Mouse (Mus musculus) right cerebral cortex, adult 2 months (tissue): ENCODE data around the gene Rita1.

Experiments
- DNase-seq, 2 experiments: peaks; one replicate each; pipeline ENCODE4 v3.0.0; 2021 to 2022; ENCODE audit warnings: low spot score in 2 of 2

Rita1 gene

GRCm38 (mm10) chr5:120627515-120628300 lies 15.3 kb upstream of the Rita1 start:
- DNase-seq, result no peak

DNA sequence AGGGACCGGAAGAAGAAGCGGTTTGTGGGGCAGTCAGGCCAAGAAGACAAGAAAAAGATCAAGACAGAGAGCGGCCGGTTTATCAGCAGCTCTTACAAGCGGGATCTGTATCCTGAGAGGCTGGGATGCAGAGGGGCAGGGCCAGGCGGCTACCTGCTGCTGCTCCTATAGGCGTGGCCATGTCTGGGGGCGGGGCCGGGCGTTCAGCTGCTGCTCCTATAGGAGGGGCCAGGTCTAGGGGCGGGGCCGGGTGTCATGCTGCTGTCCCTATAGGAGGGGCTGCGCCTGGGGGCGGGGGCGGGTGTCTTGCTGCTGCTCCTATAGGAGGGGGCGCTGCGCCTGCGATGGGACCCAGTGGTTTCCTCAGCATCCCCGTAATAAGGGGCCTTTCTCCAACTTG lies 14.0 kb upstream of the Rita1 start:
- DNase-seq, result no peak

- no peak for DNase-seq
Observed at GRCm38 (mm10) chr5:120624427-120624826, 12.0 kb upstream of the Rita1 start.

DNA sequence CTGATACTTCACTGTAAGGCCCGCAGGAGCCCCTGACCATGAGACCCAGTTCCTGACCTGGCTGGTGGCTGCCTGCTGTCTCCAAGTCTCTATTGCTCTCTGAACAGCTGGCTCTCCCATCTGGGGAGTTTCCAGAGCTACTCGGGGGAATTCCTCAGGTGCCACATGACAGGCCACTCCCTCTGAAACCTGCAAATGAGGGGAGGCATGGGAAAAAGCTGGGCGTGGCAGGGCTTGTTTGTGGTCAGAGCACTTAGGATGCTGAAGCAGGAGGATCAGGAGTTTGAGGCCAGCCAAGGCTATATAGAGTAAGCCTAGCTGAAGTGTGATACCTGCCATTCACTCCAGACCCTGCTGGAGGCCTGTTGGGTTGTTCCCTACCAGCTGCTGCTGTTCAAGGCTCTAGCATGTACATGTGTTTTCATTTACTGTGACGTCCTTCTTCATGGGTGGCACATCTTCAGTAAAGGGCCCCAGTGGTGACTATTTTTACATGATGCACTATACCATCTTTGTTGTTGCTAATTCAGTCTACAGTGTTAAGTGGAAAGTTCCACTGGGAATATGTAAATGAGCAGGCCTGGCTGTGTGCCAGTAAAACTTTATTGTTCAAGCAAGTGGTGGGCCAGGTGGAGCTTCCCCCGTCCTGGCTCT lies 9.9 kb upstream of the Rita1 start:
- DNase-seq, result no peak

DNA sequence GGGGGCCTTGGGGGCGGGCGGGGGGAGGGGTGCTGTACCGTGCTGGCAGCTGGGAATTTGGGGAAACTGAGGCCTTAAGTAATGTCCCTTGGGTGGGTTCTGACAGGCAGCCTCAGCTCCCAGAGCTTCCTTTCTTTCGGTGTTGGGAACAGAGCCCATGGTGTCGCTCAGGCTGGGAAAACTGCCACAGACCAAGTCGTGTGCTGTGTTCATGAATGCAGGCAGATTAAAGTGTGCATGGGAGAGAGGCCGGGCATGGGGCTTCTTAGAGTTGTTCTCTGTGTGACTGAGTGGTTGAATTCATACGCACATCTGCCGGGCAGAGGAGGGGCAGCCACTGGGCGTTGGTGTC lies 9.4 kb upstream of the Rita1 start:
- DNase-seq, result peak in 1 of 2 experiments; percentile 40

DNA sequence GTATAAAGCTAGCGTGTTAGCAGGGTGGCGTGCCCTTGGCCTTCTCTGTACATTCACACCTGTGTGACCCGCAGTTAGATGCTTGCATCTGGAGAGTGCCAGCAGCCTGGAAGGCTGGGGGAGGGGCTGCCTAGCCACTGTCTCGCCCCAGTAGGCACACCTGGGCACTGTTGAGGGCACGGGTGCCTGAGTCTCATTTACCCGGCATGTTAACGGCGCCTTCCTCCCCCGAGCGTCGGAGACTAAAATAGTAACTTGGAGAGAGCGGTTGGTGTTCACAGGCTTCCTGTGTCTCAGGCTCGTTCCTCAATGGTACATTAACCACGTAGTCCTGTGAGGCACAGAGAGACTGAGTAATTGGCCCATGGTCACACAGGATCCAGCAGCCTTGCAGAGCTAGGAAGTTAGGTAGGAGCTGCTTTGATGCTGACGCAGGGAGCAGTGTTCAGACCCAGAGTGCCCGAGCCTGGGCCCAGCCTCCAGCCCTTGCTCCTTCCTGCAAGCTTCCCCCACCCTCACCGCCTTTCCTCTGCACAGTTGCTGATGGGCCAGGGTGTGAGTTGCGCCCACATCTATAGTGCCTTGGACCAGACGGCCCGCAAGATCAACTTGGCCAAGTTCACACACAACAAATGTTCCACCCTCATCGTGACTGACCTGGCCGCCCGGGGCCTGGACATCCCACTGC lies 8.8 kb upstream of the Rita1 start:
- peak in 1 of 2 experiments; percentile 27 for DNase-seq

GRCm38 (mm10) chr5:120620375-120621077 lies 8.1 kb upstream of the Rita1 start:
- peak; percentile 88 to 91 for DNase-seq

DNA sequence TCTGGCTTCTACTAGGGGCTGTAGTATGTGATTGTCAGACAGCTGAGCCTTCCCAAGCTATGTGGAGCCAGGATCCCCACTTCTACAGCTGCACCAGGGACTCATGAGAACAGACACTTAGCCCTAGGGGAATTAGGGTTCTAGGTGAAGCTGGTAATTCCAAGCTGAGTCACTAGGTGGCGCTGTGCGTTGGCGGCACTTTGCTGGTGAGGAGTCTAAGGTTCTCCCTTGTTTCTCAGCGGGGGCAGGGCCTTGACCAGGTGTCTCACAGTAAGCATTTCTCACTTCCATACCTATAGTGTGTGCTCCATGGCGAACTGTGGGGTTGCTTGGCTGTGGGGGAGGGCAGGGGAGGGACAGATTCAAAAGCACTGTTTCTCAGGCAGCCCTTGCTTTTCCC lies 6.8 kb upstream of the Rita1 start:
- peak; percentile 64 to 75 for DNase-seq

- no peak for DNase-seq
Observed at GRCm38 (mm10) chr5:120618778-120619177, 6.4 kb upstream of the Rita1 start.

DNA sequence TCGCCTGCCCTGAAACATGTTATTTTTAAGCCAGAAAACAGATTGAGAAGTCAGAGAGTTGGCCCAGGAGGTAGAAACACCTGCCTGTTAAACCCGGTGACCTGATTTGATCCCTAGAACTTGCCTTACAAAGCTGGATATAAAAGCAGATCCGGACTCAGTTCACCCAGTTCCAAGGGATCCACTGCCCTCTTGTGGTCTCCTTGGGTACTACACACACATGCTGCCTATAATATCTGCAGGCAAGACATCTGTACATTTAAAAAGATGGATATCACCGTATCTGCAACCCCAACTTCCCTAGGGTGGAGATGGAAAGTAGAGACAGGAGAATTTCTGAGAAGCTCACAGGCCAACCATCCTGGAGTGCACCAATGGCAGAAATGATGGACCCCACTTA lies 3.5 kb upstream of the Rita1 start:
- no peak for DNase-seq

DNA sequence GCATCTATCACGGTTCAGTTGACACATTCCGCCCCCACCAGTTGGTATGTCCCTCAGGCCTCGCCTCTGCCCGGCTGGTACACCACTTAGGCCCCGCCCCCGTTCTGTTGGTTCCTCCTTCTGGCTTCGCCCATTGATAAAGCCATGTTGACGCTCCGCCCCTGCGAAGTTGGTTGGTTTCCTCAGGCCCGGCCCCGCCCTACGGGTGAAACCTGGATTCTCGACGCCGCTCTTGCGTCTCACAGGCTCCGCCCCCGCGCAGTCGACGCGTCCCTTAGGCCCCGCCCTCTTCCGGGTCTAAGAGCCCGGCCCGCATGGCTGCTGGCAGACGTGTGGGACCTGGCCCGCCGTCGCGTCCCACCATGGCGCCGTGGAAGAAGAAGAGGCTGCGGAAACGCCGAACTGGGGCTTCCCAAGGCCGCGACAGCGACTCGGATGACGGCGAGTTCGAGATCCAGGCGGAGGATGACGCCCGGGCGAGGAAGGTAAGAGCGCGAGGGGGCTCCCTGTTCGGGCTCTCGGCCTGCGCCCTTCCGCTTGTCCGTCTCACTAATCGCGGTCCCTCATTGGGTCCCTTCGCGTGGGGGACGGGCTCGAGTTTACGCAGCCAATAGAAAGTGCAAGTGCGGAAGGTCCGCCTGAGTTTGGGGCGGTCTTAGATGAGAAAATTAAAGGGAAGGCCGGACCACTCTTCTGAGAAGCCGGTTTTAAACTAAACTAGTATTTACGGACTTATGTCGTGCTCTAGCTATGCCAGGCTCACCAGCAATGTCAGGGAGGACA lies 624 bp upstream of the Rita1 start:
- peak; percentile 100 for DNase-seq

DNA sequence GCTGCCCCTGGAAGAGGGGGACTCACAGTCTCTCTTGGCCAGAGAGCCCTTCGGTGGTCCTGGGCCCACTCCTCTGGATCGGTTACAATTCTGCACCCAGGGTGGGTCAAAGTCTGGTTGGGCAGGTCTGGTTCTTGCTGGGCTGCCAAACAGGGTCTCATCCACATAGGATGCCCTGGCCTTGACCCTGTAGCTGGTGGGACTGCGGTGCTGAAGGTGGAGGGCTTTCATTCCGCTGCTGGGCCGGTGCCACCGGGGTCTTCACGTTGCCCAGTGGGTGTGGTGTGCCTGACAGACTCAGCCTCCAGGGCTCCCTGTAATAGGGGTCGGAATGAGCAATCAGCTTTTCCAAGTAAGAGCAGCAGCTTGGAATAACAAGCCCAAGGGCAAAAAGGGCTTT lies 973 bp downstream of the Rita1 start:
- DNase-seq, result no peak

GRCm38 (mm10) chr5:120610906-120611305 lies 1.5 kb downstream of the Rita1 start:
- DNase-seq, result no peak

- no peak for DNase-seq
Observed at GRCm38 (mm10) chr5:120609246-120609775, 3.1 kb downstream of the Rita1 start.

GRCm38 (mm10) chr5:120607335-120607734 lies 5.1 kb downstream of the Rita1 start:
- no peak for DNase-seq

GRCm38 (mm10) chr5:120606590-120607200 lies 5.7 kb downstream of the Rita1 start:
- DNase-seq, result no peak

- peak; percentile 89 to 96 for DNase-seq
Observed at GRCm38 (mm10) chr5:120605688-120606087, 6.7 kb downstream of the Rita1 start.

DNA sequence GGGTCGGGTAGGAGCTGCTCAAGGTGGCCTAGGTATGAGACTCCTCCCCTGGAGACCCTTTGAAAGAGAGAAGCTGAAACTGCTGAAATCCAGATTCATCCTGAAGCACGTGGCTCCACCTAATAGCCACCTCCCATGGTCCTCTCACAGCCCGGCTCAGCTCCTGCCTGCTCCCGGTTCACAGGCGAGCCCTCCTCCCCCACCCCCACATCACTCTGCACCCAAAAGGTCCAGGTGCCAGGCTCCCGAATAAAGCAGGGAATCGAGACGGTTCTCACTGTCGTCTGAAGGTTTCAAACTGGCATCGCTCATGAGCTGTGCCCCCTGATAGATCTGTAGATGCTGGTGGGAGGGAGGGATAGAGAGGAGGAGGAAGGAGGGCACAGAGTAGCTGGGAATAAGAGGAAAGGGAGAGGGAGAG lies 7.1 kb downstream of the Rita1 start:
- no peak for DNase-seq

DNA sequence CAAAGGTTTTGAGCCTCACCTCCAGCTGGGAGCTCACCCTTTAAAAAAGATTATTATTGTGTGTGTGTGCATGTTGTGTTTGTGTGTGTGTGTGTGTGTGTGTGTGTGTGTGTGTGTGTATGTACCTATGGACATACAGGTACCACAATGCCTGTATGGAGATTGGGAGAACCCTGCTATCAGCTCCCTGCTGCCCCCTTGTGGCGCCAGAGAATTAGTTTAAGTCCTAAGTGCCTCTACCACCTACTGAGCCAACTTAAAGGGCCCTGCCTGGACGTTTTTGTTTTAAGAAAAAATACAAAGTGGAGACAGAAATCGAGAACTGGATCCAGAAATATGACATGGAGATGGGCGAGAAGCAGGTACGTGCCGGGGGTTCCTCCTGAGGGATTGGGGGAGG lies 7.5 kb downstream of the Rita1 start:
- peak; percentile 88 to 90 for DNase-seq

GRCm38 (mm10) chr5:120603515-120603914 lies 8.9 kb downstream of the Rita1 start:
- DNase-seq, result no peak

DNA sequence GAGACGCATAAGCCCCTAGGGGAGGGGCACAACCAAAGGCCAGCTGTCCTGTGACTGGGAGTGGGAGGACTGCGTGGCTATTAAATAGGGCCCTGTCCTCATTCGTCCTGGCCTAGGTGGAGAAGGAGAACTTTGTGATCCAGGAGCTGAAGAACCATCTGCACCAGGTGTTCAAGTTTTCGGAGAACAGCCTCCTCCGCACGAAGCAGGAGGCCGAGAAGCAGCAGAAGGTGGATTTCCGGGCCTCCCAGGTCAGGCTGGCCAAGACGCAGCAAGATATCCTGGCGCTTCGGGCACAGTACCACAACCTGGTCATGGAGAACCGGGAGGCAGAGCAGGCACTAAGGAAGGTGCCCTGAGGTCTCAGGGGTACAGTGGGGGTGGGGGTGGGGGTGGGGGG lies 10.2 kb downstream of the Rita1 start:
- no peak for DNase-seq
